Mouse (Mus musculus): ENCODE results near the gene Sema3e. TPM values are rescaled to one million over a fixed set of nuclear protein-coding genes. Genes with fewer than 3 reads are reported as not detected.

The Sema3e gene
- total and polyA plus RNA-seq, 2 experiments from 2014 or later = 3.5 to 3.6 TPM

DNA sequence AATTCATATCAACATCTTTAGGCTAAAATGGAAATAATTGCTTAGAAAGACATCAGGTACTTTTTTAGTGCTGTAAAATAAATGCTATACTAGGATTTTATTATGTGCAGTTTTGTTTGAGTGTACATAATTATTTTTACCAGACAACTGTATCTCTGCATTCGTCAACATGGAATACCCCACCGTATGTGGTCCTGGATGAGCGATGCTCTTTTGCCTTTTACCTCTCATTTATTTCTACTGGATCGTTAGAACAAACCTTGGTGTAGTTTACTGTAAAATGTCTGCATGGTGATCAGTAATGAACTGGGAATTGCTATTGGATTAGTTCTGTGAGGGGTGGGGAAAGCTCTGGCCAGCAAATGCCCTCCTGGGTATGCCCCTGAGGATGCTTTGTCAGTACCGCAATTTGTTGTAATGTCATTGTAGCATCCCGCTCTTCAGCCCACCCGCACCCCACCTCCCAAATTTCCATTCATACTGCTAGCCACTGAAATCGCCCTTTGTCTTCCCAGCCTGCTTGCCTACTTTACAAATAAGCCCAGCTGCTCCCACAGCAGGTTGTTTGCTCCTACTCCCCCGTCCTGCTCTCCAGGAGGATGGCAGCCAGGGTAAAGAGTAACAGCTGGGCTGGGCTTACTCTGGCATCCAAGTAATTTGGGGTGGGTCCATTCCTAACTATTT, 13.9 kb downstream of the Sema3e start:
- Histone ChIP-seq H3K27ac (no peak overlapping the region), H3K4me1 (ENCODE audit: insufficient read depth, low read length) (no peaks in the 10 kb centered on the region), H3K9ac (replicated peaks; ENCODE audit: low read length) (0 out of 2 replicates have a peak overlapping the region, but pooled peaks have one; percentile 9), H3K9me3 (ENCODE audit: low read length) (no peaks in the 10 kb centered on the region), H3K4me2 (ENCODE audit: low read depth, low read length) (peak overlapping the region; percentile 50), H3K27me3 (ENCODE audit: insufficient read depth, low read length) (no peaks in the 10 kb centered on the region), H3K36me3 (ENCODE audit: insufficient read depth, low read length) (no peaks in the 10 kb centered on the region), H3K4me3 (ENCODE audit: low read length) (no peak overlapping the region; the same call in 1 of the 2 replicates)
- ATAC-seq = peak; percentile 76
- DNase-seq (ENCODE audit: low spot score) = peak; percentile 41
- TF ChIP-seq CTCF (IDR thresholded peaks at IDR 0.05; ENCODE audit: low read depth) = no peak
- whole genome bisulfite sequencing = 13% methylated on average over 9 of the region's 9 CpGs

DNA sequence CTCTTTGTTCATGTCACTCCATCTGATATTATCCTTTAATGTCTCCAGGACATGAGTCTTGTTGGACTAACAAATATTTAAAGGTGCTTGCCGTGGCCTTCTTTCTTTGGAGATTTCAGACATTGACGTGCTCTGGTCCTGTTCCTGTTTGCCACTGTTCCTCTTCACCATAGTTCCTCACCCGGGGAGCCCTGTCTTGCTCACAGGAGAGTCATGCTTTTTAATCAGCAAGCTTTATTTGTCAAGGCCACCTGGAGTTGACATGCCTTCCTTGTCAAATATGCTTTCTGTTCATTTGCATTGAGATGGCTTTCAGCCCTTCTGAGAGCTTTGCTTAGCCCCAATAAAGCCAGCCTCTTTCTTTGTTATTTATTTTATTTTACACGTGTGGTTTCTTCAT, 15.1 kb downstream of the Sema3e start:
- Histone ChIP-seq H3K9me3 (ENCODE audit: low read length) (no peaks in the 10 kb centered on the region), H3K36me3 (ENCODE audit: insufficient read depth, low read length) (no peaks in the 10 kb centered on the region), H3K27ac (no peak overlapping the region), H3K4me1 (ENCODE audit: insufficient read depth, low read length) (no peaks in the 10 kb centered on the region), H3K4me2 (ENCODE audit: low read depth, low read length) (no peak overlapping the region), H3K9ac (replicated peaks; ENCODE audit: low read length) (no peak overlapping the region), H3K4me3 (ENCODE audit: low read length) (no peak overlapping the region), H3K27me3 (ENCODE audit: insufficient read depth, low read length) (no peaks in the 10 kb centered on the region)
- ATAC-seq (no peak), DNase-seq (ENCODE audit: low spot score) (no peak)
- no peak for TF ChIP-seq CTCF (IDR thresholded peaks at IDR 0.05; ENCODE audit: low read depth)
- 20% methylated on average over 4 of the region's 4 CpGs for WGBS

DNA sequence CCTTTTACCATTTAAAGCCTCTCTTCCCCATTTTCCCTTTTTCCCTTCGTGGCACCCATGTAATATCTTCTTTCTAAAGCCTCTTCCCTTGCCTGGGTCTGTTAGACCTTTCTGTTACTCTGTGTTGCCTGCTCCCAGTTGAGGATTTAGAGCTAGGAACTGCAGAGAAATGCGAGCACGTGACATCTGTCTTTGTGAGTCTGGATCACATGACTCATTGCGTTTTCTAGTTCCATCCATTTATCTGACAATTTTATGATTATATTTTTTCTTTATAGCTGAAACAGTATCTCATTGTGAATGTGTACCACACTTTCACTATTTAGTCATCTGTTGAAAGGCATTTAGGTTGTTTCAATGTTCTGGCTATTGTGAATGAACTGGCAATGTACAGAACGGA, 18.0 kb downstream of the Sema3e start:
- DNase-seq (ENCODE audit: low spot score) = no peak
- 83% methylated on average over 5 of the region's 5 CpGs for WGBS

DNA sequence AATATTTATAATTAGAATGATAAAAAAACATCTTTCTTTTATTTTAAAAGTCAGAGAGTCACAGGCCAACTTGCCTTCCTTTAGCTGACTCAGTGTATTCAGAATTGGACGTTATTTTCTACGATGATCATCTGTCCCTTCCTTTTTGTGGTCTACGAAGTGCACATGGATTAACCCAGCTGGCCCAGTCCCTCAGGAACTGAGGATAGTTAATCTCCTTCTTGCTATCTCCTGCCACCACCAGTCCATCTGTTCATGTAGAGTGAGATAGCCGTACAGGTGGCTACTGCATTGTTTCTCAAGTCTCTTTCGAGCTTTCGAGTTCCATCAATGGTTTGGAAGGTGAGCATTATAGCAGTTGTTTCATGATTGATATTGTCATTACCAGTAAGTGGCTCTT, 18.9 kb downstream of the Sema3e start:
- H3K36me3 ChIP-seq (ENCODE audit: insufficient read depth, low read length) = no peaks in the 10 kb centered on the region
- no peak overlapping the region for H3K9ac ChIP-seq (replicated peaks; ENCODE audit: low read length)
- no peaks in the 10 kb centered on the region for H3K9me3 ChIP-seq (ENCODE audit: low read length)
- H3K27ac ChIP-seq = no peak overlapping the region
- no peak for TF ChIP-seq CTCF (IDR thresholded peaks at IDR 0.05; ENCODE audit: low read depth)
- no peaks in the 10 kb centered on the region for H3K27me3 ChIP-seq (ENCODE audit: insufficient read depth, low read length)
- no peak for DNase-seq (ENCODE audit: low spot score)
- 81% methylated on average over 6 of the region's 6 CpGs for WGBS
- ATAC-seq = no peak
- no peaks in the 10 kb centered on the region for H3K4me1 ChIP-seq (ENCODE audit: insufficient read depth, low read length)
- H3K4me3 ChIP-seq (ENCODE audit: low read length) = no peak overlapping the region
- no peak overlapping the region for H3K4me2 ChIP-seq (ENCODE audit: low read depth, low read length)

More for the DNA sequence above, 18.0 kb downstream of the Sema3e start:
- no peak for ATAC-seq
- H3K27ac ChIP-seq = no peak overlapping the region
- no peak for TF ChIP-seq CTCF (IDR thresholded peaks at IDR 0.05; ENCODE audit: low read depth)
- H3K27me3 ChIP-seq (ENCODE audit: insufficient read depth, low read length) = no peaks in the 10 kb centered on the region
- no peaks in the 10 kb centered on the region for H3K4me1 ChIP-seq (ENCODE audit: insufficient read depth, low read length)
- H3K36me3 ChIP-seq (ENCODE audit: insufficient read depth, low read length) = no peaks in the 10 kb centered on the region
- H3K9ac ChIP-seq (replicated peaks; ENCODE audit: low read length) = no peak overlapping the region
- H3K4me3 ChIP-seq (ENCODE audit: low read length) = no peak overlapping the region
- H3K4me2 ChIP-seq (ENCODE audit: low read depth, low read length) = no peak overlapping the region
- no peaks in the 10 kb centered on the region for H3K9me3 ChIP-seq (ENCODE audit: low read length)

DNA sequence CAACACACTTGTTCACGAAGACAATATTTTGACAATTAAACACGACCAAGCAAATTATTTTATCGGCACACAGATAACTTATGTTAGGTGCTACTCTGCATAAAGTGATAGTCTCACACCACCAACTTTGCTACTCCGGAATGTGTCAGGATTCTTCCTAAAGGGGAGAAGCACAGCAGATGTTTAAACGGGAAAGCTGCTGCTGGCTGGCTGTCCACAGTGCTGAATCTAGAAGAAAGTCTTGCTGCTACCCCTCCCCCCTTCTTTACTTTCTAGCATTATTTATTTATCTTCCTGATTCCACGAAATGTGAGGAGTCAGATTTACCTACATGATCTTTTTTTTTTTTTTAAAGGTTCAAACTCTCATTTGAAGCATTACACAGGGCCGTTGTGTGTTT, 23.6 kb downstream of the Sema3e start:
- no peak overlapping the region for H3K4me3 ChIP-seq (ENCODE audit: low read length)
- no peaks in the 10 kb centered on the region for H3K9me3 ChIP-seq (ENCODE audit: low read length)
- H3K27me3 ChIP-seq (ENCODE audit: insufficient read depth, low read length) = no peaks in the 10 kb centered on the region
- no peak for TF ChIP-seq CTCF (IDR thresholded peaks at IDR 0.05; ENCODE audit: low read depth)
- no peak for ATAC-seq
- WGBS = 43% methylated on average over 7 of the region's 7 CpGs
- no peaks in the 10 kb centered on the region for H3K4me1 ChIP-seq (ENCODE audit: insufficient read depth, low read length)
- H3K27ac ChIP-seq = no peak overlapping the region
- no peak for DNase-seq (ENCODE audit: low spot score)
- H3K9ac ChIP-seq (replicated peaks; ENCODE audit: low read length) = no peak overlapping the region
- no peaks in the 10 kb centered on the region for H3K36me3 ChIP-seq (ENCODE audit: insufficient read depth, low read length)
- H3K4me2 ChIP-seq (ENCODE audit: low read depth, low read length) = 0 out of 2 replicates have a peak overlapping the region, but pooled peaks have one; percentile 3

DNA sequence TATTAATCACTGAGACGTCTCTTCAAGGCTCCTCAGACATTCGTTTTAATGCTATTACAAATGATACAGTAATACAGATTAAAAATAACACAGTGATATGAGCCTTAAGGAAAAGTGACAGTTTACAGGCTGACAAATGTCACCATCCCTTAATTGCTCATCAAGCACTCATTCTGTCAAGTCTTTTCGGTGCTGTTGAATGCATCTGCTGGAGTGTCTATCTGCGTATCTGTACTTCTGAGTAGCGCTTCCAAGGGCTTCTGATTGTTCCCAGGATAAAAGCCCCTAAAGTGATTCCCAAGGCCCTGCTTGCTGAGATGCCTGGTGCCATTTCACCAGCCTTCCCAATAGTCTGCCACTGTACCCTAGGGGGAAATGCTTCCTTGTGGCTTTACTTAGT, 29.4 kb downstream of the Sema3e start:
- TF ChIP-seq CTCF (IDR thresholded peaks at IDR 0.05; ENCODE audit: low read depth) = no peak
- Histone ChIP-seq H3K4me1 (ENCODE audit: insufficient read depth, low read length) (no peaks in the 10 kb centered on the region), H3K36me3 (ENCODE audit: insufficient read depth, low read length) (no peaks in the 10 kb centered on the region), H3K9ac (replicated peaks; ENCODE audit: low read length) (no peak overlapping the region), H3K4me3 (ENCODE audit: low read length) (no peak overlapping the region), H3K27ac (no peak overlapping the region), H3K27me3 (ENCODE audit: insufficient read depth, low read length) (no peaks in the 10 kb centered on the region), H3K9me3 (ENCODE audit: low read length) (no peaks in the 10 kb centered on the region), H3K4me2 (ENCODE audit: low read depth, low read length) (no peak overlapping the region)
- DNase-seq (ENCODE audit: low spot score) (no peak), ATAC-seq (no peak)
- WGBS = 66% methylated on average over 5 of the region's 5 CpGs

DNA sequence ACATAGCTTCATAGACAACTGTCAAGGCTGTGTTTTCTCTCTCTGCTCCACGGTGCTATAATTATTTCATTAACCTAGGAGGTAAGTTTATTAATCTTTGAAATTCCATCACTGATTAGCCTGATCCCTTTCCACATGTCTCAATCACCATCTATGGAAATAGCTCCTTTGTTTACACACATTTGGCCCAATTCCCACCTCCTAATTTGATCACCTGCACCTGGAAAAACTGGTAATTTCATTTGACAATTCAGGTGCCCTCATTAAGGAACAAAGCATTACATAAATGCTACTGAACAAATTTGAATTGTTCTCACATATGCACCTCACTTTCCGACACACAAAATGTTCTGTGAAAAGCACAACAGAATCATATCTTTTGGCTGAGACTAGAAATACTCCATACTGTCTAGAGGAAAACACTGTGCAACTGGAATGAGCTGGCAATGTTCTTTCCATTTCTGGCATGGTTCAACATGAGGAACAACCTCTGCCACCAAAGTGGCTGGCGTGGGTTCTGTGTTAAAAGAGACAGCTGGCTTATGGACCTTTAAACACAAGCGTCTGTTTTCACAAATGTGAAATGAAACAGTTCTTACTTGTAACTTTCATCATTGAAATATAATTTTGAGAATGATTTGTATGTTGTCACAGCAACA, 34.9 kb downstream of the Sema3e start:
- no peak for DNase-seq (ENCODE audit: low spot score)
- Histone ChIP-seq H3K27me3 (ENCODE audit: insufficient read depth, low read length) (no peaks in the 10 kb centered on the region), H3K4me1 (ENCODE audit: insufficient read depth, low read length) (no peaks in the 10 kb centered on the region), H3K9ac (replicated peaks; ENCODE audit: low read length) (no peak overlapping the region), H3K4me3 (ENCODE audit: low read length) (no peak overlapping the region), H3K36me3 (ENCODE audit: insufficient read depth, low read length) (no peaks in the 10 kb centered on the region), H3K27ac (no peak overlapping the region), H3K9me3 (ENCODE audit: low read length) (no peaks in the 10 kb centered on the region), H3K4me2 (ENCODE audit: low read depth, low read length) (no peak overlapping the region)
- WGBS = 72% methylated on average over 4 of the region's 4 CpGs
- no peak for ATAC-seq
- no peak for TF ChIP-seq CTCF (IDR thresholded peaks at IDR 0.05; ENCODE audit: low read depth)
